Mouse (Mus musculus) CD4-positive helper T cell, adult 2 months (primary cell): ENCODE results near the gene Ifnl2.
"Not testable (repeated sequence)": the region's sequence is repeated elsewhere in the genome, so short reads cannot be mapped to it uniquely, and the experiment has no call there.

Experiments used
- DNase-seq: peaks from one replicate; pipeline ENCODE4 v3.0.0-alpha.2; 2012; ENCODE audit warnings: low read depth, missing footprints, low spot score

Ifnl2 gene

DNA sequence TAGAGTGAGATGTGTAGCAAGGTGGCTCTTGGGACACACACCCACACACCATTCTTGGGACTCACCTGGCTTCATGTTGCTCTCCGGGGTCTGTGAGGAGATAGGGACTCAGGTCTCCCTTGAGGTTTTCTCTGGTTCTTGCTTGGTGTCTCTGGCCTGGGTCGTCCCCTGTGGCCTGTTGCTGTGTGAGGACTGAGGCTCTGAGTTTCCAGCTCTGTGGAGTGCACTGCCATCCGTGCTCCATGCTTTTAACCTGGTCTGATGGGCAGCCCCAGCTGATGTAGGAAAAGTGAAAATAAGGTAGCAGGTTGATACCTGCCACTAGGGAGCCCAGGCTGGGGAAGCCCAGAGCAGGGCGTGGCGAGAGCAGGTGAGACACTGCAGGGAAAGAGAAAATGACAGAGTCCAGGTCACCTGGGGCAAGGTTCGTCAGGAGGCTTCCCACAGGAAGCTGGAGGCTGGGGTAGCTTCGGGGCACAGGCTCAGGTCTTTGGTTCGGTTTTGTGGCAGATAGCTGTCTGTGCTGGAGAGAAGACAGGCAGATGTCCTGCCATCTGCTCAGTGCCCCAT is at the start of gene Ifnl2:
Ifnl2 (minus strand) TSS at position 51 of the 570 bp plus-strand sequence.
- DNase-seq = not testable (repeated sequence)

DNA sequence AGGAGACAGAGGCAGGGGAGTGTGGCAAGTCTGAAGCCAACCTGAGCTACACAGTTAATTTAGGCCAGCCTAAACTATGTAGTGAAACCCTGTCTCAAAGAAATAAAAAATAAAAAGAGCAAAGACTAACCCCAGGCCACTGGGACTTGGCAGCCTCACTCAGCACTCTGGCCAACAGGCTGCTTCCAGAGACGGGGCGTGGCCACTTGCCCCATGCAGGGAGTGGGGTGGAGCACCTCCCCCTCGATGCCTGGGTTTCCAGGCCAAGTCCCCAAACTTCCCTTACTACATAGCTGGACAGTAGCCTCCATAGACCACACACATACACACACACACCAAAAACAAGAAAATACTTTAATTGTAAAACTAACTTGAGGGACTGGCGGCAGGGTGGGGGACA is 48.2 kb upstream of the Ifnl2 start:
- no peak for DNase-seq

DNA sequence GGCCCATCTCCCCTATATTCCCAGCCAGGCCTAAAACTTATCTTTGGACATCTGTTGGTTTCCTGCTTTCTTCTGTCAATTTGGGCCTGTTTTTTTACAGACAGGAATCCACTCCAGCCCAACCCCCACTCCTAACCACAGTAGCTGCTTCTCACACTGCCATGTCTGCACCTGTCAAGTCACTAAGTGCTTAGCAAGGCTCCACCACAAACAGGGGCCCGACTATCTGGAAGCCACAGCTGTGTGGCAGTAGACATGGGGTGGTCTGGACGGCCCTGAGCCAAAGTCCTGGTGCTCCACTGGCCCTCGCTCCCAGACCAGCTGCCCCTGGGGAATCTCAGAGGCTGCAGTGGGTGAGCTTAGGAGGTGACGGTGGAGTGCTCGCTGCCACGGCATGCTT is 47.5 kb upstream of the Ifnl2 start:
- DNase-seq = peak; percentile 33

DNA sequence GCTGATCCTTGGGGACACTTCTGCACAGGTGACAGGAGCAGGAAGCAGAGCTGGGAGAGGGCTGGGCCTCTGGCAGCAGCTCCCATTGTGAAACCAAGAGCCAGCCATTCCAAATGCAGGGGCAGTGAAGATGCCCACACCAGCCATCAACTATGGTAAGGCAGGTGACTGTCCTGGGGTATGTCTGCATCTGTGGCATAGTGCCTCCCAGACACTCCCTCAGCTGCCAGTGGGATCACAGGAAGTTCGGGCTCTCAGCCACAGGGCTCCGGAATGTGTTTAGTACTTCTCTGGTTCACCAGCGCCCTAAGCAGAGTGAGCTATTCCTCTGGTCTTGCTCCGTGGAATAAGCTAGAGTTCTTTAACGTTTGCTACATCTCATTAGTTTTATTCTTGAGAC is 46.8 kb upstream of the Ifnl2 start:
- DNase-seq = no peak

DNA sequence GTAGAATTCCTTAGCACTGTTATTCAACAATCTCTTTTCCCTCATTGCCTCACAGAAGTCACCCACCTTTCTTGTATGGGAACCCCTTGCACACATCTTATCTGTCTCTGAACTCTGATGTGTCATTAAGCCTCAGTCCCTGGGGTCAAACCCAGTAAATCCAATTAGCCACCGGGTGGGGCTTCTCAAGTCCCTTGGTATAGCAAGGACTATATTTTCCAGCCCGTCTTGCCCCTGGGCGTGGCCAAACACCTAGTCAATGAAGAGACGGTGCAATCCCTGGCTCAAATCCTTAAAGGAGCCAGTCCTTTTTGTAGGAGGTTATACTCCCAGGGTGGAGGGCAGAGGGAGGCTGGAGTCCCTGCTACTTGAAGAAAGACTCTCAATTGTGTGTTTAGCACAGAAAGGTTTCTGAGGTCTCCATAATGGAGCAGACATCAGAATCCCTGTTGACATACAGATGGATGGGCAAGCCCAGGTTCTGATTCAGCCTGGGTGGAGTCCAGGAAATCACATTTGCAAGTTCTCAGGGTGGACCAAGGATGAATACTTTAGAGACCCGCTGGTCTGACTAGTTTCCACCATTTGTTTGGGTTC is 45.8 kb upstream of the Ifnl2 start:
- no peak for DNase-seq

DNA sequence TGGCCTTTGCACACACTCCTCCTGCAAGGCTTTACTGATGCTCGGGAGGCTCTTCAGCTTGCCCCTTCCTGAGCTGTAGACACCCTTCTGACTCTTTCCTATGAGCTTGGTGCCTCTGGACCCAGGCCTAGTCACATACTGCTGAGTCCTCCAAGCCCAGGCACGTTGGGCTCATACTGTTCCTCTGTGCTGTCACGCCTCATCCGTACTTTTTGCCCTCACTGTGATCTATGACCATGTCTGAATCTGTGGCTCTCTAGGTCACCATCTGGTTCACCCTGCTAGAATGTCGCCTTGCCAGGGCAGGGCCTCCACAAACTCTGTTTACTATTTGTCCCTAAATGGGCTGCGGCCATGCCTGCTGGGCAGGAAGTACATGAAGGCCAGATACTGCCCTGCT is 42.8 kb upstream of the Ifnl2 start:
- no peak for DNase-seq

DNA sequence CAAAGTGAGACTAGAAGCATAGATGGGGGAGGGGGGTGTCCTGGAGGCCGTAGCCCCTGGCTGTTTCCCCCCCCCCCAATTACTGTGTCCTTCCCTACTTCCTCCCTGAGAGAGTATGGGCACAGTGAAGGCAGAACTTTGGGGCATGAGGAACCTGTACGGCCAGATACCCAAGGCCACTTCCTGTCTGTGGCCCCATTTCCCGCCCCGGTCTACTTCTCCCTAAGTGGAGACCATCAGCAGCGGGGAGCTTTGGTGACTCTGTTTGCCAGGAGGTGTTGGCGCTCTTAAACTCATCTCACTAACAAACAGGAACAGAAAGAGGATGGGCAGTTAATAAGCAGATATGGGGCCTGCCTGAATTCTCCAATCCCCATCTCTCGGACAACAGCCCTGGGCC is 37.4 kb upstream of the Ifnl2 start:
- DNase-seq = no peak

DNA sequence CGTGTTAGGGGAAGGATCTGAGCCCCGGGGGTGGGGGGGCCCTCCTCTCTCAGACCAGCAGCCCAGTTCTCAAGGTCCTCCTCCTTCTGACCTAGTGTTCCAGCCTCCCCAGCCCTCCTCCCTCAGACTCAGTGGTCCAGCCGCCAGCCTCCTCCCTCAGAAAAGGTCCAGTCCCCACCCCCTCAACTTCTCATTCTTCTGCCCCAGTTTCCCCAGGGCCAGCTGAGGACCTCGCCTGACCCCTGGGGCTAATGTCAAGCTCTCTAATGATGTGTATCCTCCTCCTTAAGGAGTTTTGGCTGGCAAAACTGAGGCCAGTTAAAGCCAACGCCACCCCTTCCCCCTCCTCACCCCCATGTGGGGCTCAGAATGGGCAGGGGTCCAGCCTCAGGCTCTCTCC is 36.9 kb upstream of the Ifnl2 start, which contains the start of gene Nccrp1:
Nccrp1 (minus strand) TSS at position 101 of the 400 bp plus-strand sequence.
- DNase-seq = no peak

DNA sequence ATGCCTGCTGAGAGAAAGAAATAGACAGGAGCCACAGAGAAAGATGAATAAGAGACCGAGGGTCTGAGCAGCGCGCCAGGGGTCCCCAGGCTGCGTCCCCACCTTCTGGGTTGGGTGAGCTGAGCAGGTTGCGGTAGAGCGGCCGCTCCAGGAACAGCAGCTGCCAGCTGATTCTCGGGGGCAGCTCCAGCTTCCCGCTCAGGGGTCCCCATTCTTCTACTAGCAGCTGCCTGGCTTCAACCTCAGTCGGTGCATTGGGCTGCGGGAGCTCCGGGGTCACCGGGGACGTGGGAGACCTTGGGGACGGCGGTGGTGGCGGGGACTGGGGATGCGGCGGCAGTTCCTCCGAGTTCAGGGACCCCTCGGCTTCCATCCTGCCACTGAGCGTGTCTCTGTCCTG is 36.4 kb upstream of the Ifnl2 start:
- no peak for DNase-seq

DNA sequence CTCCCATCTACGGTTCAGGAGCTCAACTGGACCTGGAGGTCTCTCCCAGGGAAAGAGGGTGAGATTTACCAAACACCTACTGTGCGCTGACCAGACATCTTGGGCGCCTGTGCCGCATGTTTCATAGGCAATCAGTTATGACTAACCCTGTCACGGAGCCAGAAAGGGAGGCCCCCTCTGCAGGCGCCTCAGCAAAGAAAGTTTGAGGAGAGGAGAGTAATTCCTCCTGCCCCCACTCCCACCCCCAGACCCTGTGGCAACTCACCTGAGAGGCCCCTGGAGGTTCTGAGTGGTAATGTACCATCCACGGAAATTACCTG is 35.6 kb upstream of the Ifnl2 start:
- no peak for DNase-seq

DNA sequence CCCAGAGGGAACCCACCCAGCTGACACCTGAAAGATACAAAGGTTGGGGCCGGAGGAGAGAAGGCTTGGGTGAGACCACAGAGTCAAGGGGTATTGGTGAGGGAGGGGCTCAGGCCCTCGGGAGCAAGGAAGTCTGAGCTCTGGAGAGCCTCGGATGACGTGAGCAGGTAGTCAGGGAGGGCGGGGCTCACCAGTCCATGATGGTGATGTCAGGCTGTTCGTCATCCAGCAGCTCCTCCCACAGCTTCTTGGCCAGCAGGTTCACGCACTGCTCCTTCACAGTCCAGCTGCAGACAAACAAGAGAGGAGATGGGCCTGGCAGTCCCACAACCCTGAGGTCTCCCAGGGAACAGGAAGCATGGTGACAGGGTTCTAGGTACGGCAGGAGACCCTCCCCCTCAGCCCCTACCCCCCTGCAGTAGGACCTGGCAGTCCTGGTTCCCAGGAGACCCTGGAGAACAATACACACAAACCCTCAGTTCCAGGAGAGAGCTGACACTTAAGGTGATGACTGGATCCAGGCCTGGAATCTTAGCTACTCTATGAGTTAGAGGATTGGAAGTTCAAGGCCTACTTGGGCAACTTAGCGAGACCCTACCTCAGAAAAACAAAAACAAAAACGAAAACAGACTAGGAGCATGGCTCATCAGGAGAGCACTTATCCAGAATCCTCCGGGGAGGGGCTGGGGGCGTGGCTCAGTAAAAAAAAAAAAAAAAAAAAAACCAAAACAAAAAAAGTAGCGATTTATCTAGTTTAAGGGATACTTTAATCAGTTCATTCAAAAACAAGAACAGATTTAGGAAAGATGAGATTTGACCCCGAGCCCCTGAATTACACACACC is 35.0 kb upstream of the Ifnl2 start:
- no peak for DNase-seq

DNA sequence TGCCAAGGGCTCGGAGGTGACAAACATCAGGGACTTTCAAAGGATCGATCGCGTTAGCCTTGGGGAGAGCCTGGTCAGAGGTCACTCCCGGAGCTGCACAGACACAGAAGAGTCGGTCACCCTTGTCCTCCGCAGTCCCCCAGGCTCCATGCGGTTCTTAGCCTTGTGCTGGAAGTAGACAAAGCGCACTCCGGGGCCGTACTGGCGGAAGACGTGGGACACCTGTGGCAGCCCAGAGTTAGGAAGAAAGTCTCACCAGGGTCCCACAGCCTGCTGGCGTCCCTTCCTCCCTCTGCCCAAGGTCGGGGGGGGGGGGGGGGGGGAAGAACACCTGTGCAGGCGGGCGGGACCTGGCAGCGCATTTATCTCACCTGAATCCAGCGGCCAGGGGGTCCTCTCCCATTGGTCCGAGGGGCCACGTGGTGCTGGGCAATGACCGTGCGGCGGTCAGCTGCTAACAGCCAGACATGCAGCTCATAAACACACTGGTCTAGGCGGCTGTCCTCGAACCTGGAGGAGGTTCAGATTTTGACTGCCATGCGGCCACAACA is 33.9 kb upstream of the Ifnl2 start:
- no peak for DNase-seq

DNA sequence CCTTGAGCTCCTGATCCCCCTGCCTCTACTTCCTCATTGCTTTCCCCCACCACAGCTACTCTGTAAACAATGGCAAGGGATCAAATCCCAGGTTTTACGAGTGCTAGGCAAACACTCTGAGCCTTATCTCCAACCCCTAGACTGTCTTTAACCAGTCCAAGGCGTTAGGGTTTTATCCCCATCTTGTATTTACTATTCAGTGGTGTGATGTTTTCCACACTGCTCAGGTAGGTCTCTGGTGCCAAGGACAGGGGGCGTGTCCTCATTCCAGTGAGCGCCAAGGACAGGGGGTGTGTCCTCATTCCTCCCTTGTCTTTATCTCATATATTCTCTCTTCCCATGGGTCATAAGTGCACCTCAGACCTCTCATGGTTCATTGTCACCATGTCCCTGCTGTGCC is 30.3 kb upstream of the Ifnl2 start, which contains the start of gene Sycn:
Sycn (plus strand) TSS at position 360 of the 400 bp plus-strand sequence.
- DNase-seq = no peak

DNA sequence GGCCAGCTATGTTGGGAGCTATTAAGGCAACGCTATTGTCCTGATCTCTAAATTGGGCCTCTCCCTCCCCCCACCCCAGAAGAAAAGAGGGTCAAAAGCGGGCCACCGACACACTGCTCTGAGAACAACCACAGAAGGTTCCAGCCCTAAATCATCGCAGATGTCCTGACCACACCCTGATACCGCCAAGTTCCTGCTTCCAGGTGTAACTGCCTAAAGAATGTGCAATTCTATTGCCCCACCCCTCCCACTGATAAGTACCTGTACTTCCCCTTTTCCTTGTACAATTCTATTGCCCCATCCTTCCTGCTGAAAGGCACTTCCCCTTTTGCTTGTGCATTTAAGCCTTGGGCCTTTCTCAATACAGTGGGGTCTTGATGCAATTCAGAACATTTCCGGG is 28.6 kb upstream of the Ifnl2 start:
- not testable (repeated sequence) for DNase-seq

DNA sequence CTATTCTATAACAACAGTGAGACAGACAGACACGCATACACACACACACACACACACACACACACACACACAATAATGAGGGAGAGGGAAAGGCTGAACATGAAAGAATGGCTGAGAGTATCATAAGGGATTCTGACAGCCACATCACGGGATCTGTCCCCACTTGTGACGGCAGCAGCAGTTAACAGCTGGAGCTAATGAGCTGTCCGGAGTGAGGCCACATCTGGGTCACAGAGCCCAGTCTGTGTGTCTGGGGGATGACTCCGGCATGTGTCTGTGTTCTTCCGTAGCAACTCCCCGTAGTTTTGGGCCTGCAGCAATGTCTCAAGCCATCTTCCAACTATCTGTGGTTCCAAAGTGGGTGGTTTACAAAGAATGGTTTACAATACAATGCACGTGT is 21.8 kb upstream of the Ifnl2 start:
- no peak for DNase-seq

DNA sequence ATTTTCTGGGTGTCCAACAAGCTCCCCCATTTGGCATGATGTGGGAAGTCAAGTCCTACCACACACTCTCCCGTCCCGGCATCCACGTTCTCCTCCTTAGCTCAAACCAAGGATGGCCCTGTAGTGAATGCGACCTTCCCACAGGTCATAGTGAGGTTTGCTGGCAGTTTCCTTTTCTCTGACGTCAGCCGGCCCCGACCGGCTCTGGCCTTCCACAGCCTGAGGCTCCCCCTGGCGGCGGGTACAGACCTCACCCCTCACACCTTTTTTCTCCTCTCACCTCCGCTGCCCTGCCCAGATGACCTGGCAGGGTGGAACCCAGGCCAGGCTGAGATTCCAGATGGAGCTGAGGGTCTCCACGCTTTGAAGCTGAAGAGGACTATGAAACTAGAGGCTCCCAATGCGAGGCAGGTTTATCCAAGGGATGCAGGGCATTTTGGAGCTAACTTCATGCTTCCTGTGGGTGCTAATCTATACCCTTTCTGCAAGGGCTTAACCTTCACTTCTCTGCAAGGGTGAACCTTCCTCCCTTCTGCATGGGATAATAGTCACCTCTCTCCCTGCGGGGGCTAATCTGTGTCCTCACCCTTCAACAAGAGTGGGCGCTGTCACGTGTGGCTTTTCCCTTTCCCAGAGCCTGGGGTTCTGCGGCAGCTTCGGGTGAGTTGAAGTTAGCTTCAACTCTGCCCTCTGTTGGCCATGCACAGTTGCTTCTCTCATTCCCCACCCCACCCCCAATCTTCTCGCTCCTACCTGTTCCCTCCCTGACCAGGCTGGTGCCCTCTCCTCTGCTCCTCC is 17.9 kb upstream of the Ifnl2 start:
- peak; percentile 87 for DNase-seq

DNA sequence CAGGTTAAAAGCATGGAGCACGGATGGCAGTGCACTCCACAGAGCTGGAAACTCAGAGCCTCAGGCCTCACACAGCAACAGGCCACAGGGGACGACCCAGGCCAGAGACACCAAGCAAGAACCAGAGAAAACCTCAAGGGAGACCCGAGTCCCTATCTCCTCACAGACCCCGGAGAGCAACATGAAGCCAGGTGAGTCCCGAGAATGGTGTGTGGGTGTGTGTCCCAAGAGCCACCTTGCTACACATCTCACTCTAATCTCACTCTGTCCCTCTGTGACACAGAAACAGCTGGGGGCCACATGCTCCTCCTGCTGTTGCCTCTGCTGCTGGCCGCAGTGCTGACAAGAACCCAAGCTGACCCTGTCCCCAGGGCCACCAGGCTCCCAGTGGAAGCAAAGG is 12.3 kb upstream of the Ifnl2 start, which contains the start of gene Ifnl3:
Ifnl3 (plus strand) TSS at position 301 of the 400 bp plus-strand sequence.
- not testable (repeated sequence) for DNase-seq

DNA sequence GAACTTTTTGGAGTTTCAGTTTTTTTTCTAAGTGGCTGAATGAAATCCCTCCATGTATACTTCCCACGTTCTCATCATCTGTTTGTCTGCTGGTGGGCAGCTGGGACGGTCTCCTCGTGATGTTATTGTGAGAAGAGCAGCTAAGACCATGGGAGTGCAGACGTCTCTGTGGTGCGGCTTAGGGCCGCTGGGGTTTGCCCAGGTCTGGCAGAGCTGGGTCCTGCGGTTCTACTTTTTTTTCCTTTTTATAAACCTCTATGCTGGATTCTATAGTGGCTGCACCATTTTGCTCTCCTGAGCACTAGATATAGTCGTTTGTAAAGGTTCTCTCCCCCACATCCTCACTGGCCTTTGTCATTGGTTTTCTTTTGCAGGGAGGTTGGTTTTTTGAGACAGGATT is 1.2 kb upstream of the Ifnl2 start:
- no peak for DNase-seq

DNA sequence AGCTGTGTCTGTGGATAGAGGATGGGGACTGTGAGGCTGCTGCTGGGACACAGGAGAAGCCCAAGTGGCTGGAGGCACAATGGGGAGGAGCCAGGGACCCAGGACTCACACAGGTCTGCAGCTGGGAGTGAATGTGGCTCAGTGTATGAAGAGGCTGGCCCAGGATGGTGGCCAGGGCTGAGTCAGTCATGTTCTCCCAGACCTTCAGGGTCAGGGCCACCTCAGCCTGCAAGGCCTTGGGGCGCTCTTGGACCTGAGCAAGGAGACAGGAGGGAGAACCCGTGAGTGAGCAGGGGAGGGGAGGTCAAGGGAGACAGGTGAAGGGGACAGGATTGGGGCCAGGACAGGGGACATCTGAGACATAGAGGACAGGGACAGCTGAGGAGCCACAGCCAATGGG is 1.1 kb downstream of the Ifnl2 start:
- not testable (repeated sequence) for DNase-seq

DNA sequence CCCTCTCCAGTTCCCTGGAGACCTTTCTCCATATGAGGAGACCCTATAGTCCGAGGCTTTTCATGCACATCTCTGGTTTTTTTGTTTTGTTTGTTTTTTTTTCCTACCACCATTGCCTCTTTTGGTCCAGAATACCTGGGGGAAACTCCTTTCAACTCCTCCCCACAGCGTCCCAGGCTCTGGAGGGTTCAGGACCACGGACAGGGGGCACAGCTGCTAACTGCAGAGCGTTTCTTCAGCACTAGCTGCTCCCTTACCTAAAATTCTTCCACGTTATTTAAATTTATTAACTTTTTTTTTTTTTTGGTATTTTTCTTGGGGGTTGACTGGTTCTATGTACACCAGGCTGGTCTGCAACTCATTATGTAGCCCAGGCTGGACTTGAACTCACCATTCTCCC is 4.7 kb downstream of the Ifnl2 start:
- no peak for DNase-seq

DNA sequence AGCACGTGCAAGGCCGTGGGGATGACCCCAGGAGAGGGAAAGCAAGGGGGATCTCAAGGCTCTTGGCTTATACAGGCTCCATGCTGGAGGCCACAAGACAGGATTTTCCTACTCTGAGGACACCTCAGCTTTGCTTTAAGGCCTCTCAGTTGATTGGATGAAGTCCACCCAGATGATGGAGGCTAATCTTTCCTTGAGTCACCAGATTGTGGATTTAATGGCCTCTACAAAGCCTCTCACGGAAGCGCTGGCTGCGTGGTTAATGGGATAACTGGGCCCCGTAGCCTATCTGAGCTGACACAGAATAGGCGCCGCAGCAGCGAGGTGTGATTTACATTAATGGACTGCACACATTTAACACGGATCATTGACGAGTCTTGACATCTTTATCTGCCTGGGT is 14.8 kb downstream of the Ifnl2 start:
- no peak for DNase-seq

DNA sequence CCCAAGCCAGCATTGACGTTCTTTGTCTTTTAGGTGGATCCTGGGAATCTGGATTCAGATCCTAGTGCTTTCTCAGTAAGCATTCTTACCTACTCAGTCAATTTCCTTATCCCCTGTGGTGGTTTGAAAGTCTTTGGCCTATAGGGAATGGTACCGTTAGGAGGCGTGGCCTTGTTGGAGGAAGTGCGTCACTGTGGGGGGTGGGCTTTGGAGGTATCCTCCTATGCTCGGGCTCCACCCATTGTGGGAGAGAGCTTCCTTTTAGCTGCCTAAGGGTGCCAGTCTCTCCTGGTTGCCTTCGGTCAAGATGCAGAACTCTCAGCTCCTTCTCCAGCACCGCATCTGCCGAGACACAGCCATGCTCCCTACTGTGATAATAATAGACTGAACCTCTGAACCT is 17.9 kb downstream of the Ifnl2 start:
- DNase-seq = no peak
